Mouse (Mus musculus) C2C12 (cell line): ENCODE measurements around the gene Cat.

Experiments used
- CEBPB ChIP-seq: IDR thresholded peaks from one replicate; pipeline ENCODE4 v1.6.1; 2011; ENCODE audit warnings: low read depth, mild to moderate bottlenecking, control low read depth, moderate library complexity
- CTCF ChIP-seq: IDR thresholded peaks from one replicate; pipeline ENCODE4 v1.5.1; 2011; ENCODE audit not compliant: control insufficient read depth, insufficient read depth, insufficient read length
- FOSL1 ChIP-seq: IDR thresholded peaks from one replicate; pipeline ENCODE4 v1.8.0; 2011; ENCODE audit warnings: mild to moderate bottlenecking, low read length; ENCODE audit not compliant: poor library complexity, insufficient read depth, severe bottlenecking
- MAX ChIP-seq: IDR thresholded peaks from one replicate; pipeline ENCODE4 v1.6.1; 2011; ENCODE audit warnings: mild to moderate bottlenecking, control low read depth
- MYOD1 ChIP-seq: IDR thresholded peaks from one replicate; pipeline ENCODE4 v1.6.1; 2011; ENCODE audit warnings: low read depth; ENCODE audit not compliant: control insufficient read depth, insufficient read length
- MYOG ChIP-seq: IDR thresholded peaks from one replicate; pipeline ENCODE4 v1.6.1; 2011; ENCODE audit not compliant: control insufficient read depth, insufficient read length; ENCODE audit errors: extremely low read depth
- USF1 ChIP-seq: IDR thresholded peaks from one replicate; pipeline ENCODE4 v1.6.1; 2011; ENCODE audit warnings: low read depth, mild to moderate bottlenecking, control low read depth, moderate library complexity

DNA sequence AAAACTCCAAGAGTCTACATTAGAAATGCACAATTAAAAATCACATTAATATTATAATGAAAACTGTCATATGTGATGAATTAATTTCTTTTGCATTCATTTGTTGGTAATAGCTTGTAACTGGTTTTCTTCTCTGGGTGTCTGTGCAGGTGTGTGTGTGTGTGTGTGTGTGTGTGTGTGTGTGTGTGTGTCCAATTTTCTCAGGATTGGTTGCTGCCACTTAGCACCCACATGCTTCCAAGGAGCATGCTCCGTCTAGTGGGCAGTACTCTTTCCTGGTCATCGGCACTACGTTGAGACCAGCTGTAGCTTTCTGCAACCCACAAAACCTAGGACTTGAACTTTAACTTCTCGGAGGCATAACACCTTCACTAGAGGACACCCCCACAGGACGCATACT, 27.9 kb downstream of the Cat start:
- TF ChIP-seq CTCF: no peak
- no peak for TF ChIP-seq USF1
- TF ChIP-seq CEBPB: no peak
- TF ChIP-seq MAX: no peak
- no peak for TF ChIP-seq MYOD1
- TF ChIP-seq MYOG: no peak
- TF ChIP-seq FOSL1: no peak
